Mouse (Mus musculus): ENCODE data around the gene Klhl29. TPM values are rescaled to one million over a fixed set of nuclear protein-coding genes. Genes with fewer than 3 reads are reported as not detected.
A peak's percentile ranks its signal among the peaks of the same experiment; 100 is the strongest.

Gene Klhl29
- polyA plus RNA-seq, 1 experiment, result 1.8 TPM

GRCm38 (mm10) chr12:5316029-5316567 is 59.4 kb downstream of the Klhl29 start:
- DNase-seq (ENCODE audit: low read depth, low spot score), result no peak
- 73% methylated on average over 9 of the region's 9 CpGs for WGBS

DNA sequence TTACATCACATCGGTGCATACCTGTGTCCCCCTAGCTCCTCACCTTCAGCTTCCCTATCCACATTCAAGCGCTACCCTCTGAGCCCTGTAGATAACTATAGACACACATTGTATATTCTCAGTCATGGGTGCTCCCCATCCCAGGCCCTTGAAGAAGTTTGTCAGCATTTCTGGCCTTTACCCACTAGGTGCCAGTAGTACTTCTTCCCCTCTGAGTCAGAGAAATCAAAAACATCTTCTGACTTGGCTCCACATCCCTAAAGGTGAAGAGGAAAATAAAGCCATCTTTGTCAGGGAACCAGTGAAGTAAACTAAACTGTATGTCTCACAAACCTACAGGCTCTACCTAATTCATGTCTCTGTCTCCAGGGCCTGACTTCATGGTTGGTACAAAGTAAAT is 67.6 kb downstream of the Klhl29 start:
- DNase-seq (ENCODE audit: low read depth, low spot score), result no peak
- WGBS, result 83% methylated on average over 2 of the region's 2 CpGs

DNA sequence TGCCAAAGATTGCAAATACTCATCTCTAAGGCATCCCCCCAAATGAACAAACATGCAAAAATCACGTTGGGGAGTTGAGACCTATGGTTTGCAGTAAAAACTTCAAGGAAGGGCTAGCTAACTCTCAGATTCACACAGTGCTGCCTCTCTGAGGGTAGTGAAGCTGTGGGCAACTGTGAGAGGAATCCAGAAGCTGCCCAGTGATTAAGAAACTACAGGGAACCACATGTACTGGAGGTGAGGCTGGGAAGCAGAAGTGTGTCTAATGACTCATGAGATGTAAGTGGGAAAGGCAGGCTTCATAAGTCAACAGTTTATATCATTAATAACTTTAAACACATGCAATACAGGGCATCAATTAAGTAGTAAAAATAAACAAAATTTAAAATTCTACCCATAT is 70.0 kb downstream of the Klhl29 start:
- WGBS, result 24% methylated on average over 1 of the region's 1 CpGs
- DNase-seq (ENCODE audit: low read depth, low spot score), result no peak

DNA sequence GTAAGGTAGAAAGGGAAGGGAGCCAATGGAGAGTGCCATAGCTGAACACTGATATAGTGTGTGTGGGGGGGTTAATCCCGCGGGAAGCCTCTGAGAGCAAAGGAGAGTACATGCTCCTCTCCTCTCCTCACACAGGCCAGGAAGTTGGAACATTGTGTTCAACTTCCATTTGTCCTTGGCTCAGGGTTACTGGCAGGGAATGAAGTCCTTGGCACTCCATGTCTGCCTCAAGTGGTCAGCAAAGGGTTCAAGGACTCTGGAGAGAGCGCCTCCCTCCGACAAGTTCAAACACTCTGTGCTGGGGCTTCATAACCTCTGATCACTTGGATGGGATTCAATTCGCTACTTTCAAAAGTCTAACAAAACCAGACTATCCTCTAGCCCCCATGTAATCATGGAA is 71.6 kb downstream of the Klhl29 start:
- no peak for DNase-seq (ENCODE audit: low read depth, low spot score)
- WGBS, result 84% methylated on average over 5 of the region's 5 CpGs

- 87% methylated on average over 4 of the region's 4 CpGs for WGBS
- DNase-seq (ENCODE audit: low read depth, low spot score), result no peak
Measured at GRCm38 (mm10) chr12:5303100-5303499, 72.4 kb downstream of the Klhl29 start.

GRCm38 (mm10) chr12:5301841-5302240 is 73.6 kb downstream of the Klhl29 start:
- WGBS, result 67% methylated on average over 5 of the region's 5 CpGs

GRCm38 (mm10) chr12:5296422-5296821 is 79.1 kb downstream of the Klhl29 start:
- WGBS, result 80% methylated on average over 7 of the region's 7 CpGs
- no peak for DNase-seq (ENCODE audit: low read depth, low spot score)

More at GRCm38 (mm10) chr12:5301841-5302240, 73.6 kb downstream of the Klhl29 start:
- DNase-seq (ENCODE audit: low read depth, low spot score), result no peak

- WGBS, result 81% methylated on average over 7 of the region's 7 CpGs
- DNase-seq (ENCODE audit: low read depth, low spot score), result no peak
Measured at GRCm38 (mm10) chr12:5292316-5292715, 83.2 kb downstream of the Klhl29 start.

DNA sequence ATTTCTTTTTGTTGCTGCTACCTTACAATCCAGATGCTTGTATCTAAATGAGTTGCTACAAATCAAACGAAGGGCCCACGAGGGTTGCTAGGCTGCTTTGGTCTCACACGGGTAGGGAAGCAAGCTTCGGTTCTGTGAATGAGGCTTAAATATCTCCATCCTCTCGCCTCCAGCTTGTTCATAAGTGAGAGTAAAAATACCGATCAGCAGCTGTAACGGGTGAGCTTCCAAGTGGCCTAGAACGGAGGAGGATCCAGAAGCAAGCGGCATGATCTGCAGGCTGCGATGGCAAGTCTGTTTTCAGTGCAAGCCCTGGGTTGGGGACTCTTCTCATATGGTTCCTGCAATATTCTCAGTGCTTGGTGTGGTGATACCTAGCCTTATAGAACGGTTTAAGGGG is 89.9 kb downstream of the Klhl29 start:
- no peak for DNase-seq (ENCODE audit: low read depth, low spot score)
- WGBS, result 84% methylated on average over 11 of the region's 11 CpGs

DNA sequence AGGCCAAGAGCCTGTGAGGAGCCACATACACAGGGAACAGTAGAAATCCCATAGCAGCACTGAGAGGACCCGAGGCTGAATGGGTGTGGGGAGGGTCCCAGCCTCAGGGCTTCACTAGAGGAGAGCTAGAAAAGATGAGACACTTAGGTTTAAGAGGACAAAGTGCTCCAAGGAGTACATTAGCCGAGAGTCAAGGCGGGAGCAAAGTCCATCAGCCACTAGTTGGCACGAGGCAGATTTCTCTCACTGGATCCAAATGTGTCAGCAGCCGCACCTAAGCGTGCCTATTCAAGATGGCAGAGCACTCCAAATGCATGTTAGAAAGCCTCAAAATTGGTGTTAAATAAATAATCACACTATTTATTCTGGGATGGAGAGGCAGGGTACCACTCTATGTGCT is 90.5 kb downstream of the Klhl29 start:
- no peak for DNase-seq (ENCODE audit: low read depth, low spot score)
- WGBS, result 47% methylated on average over 6 of the region's 6 CpGs

- DNase-seq (ENCODE audit: low read depth, low spot score), result no peak
- WGBS, result 30% methylated on average over 2 of the region's 2 CpGs
Measured at GRCm38 (mm10) chr12:5283654-5284053, 91.8 kb downstream of the Klhl29 start.

DNA sequence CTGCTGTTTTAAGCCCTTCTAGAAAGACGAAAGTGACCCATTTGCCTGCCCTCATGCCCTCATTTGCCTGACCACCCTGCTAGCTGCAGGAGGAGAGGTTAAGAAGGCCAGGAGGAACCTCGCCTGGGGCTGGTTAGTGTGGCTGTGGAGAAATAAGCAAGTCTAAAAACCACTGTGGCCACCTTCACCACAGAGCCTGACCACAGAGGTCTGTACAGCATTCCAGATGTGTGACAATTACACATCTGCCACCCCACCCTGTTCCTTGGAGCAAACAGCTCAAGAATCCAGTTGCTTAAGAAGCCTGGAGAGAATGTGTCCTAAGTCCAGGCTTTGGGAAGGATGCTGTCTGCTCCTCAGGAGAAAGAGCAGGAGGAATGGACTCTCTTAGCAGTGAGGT is 92.9 kb downstream of the Klhl29 start:
- 82% methylated on average over 2 of the region's 2 CpGs for WGBS
- DNase-seq (ENCODE audit: low read depth, low spot score), result no peak

GRCm38 (mm10) chr12:5279873-5280272 is 95.6 kb downstream of the Klhl29 start:
- 25% methylated on average over 1 of the region's 1 CpGs for WGBS
- no peak for DNase-seq (ENCODE audit: low read depth, low spot score)

DNA sequence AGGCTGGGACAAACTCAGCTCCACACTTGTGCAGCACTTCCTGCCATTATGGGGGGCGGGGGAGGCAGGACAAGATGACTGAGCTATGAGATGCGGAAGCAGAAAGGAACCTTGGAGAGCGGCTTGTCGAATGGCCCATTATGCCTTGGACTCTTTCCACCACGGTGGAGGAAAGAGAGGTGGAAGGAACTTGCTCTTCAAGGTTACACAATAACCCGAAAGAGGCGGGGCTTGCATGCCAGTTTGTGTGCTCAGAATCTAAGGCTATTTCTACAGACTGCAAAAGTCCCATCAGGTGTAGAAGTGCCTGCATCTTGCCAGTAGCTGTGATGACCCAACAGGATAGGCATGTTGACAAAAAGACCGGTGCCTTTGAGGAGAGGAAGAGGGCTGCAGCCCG is 98.5 kb downstream of the Klhl29 start:
- WGBS, result 12% methylated on average over 9 of the region's 9 CpGs
- DNase-seq (ENCODE audit: low read depth, low spot score), result peak; percentile 37

GRCm38 (mm10) chr12:5275507-5275936 is 100.0 kb downstream of the Klhl29 start:
- WGBS, result 85% methylated on average over 6 of the region's 6 CpGs
- DNase-seq (ENCODE audit: low read depth, low spot score), result no peak

DNA sequence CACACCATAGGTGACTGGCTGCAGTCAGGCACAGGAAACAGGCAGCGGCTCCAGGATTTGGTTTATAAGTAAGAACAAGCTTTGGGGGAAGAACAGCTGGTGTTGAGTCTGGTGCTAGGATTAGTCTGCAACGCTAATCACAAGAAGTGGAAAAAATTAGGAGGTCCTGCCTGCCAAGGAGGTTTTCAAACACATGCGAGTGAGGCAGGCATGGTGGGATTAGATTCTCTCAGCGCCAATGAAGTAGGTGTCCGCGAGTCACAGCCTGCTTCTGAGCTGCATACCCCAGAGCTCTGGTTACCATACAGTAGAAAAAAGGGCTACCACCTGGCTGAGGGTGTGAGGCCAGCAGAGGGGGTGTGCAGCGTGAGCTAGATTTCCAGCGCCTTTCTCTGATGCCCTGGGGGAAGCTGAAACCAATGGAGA is 101.0 kb downstream of the Klhl29 start:
- whole genome bisulfite sequencing, result 82% methylated on average over 8 of the region's 8 CpGs
- DNase-seq (ENCODE audit: low read depth, low spot score), result no peak

DNA sequence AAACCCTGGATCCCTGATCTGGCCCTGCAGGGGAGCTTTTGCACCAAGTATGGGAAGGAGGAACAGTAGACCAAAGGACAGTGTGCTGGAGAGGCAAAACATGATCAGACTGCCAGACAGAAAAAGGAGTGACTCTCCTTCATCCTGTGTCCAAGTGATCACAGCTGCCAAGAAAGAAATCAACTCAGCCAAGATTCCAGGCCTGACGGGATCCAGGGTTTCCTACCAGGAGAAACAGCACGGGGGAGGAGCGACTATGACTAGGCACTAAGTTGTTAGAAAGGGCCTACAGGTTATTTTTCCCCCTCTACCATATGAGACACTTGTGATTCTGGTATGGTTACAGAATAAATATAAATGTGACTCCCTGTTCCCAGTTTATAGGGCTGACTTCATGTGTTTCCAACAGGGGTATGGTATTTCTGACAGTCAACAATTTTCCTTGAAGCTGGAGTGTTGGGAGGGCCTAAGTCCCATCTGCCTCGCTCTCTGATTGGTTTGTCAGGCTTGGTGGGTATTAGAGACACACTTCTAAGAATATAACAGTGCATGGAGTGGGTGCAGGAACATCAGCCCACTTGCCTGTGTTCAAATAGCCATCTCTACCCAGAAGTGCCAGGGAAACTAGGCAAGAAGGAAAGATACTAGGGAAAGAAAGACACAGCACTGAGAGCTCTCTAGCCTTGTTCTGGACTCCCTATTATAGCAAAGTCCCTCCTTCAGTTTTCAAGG is 102.0 kb downstream of the Klhl29 start:
- DNase-seq (ENCODE audit: low read depth, low spot score), result no peak
- WGBS, result 79% methylated on average over 4 of the region's 4 CpGs

DNA sequence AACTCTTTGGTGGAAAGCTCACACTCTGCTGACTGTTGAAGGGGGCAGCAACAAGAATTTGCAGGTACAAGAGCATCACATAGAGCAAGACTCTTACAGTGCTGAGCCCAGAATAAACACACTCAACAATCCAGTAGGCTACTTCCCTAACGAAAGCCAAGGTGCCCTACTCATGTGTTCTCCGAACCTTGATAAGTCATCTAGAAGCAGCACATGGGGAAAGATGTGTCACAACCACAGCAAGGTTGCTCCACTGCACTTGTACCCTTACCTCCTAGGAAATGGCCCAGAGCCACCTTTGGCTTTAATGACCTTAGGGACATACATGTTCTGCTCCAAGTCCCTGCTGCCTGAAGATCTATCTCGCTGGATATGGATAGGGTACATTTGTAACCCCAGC is 105.0 kb downstream of the Klhl29 start:
- DNase-seq (ENCODE audit: low read depth, low spot score), result no peak
- 83% methylated on average over 3 of the region's 3 CpGs for WGBS

- WGBS, result 74% methylated on average over 9 of the region's 9 CpGs
- no peak for DNase-seq (ENCODE audit: low read depth, low spot score)
Measured at GRCm38 (mm10) chr12:5269936-5270335, 105.5 kb downstream of the Klhl29 start.

- 82% methylated on average over 7 of the region's 7 CpGs for WGBS
- DNase-seq (ENCODE audit: low read depth, low spot score), result no peak
Measured at GRCm38 (mm10) chr12:5269061-5269460, 106.4 kb downstream of the Klhl29 start.

DNA sequence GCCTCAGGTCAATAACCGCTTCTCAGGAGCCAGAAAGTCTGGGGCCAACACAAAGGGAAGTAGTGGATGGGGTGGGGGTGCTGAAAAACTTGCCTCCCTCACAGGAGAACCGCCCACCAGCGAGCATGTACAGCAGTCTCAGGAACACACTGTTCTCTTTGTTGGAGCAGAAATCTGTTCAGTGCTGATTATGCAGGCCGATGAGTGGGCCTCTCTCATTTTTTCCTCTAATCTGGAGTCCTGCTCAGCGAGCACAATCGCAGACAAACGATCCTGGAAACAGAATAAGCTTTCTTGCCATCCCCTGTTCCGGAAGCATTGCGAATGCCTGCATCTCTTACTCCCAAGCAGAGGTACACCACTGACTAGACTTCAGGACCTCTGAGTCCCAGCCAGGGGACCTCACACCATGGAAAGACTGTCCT is 107.3 kb downstream of the Klhl29 start:
- no peak for DNase-seq (ENCODE audit: low read depth, low spot score)
- WGBS, result 42% methylated on average over 9 of the region's 9 CpGs
